Mouse (Mus musculus): ENCODE results near the gene Ptprd. TPM values are rescaled to one million over a fixed set of nuclear protein-coding genes. Genes with fewer than 3 reads are reported as not detected.

Ptprd gene
- polyA plus RNA-seq, 1 experiment from 2014 or later: 14.9 TPM

- Histone ChIP-seq H3K4me1 (ENCODE audit: insufficient read depth, low read depth, low read length) (no peaks in the 10 kb centered on the region), H3K36me3 (ENCODE audit: insufficient read depth, low read length) (no peaks in the 10 kb centered on the region), H3K4me3 (ENCODE audit: low read depth, low read length) (no peak overlapping the region), H3K9me3 (ENCODE audit: low read length) (no peaks in the 10 kb centered on the region), H3K27me3 (replicated peaks; ENCODE audit: insufficient read depth, low read length) (no peaks in the 10 kb centered on the region), H3K9ac (replicated peaks; ENCODE audit: low read depth) (no peak overlapping the region), H3K27ac (ENCODE audit: low read length) (no peak overlapping the region), H3K4me2 (replicated peaks; ENCODE audit: low read depth, low read length) (no peak overlapping the region)
- WGBS: 76% methylated on average over 3 of the region's 3 CpGs
- no peak for DNase-seq (ENCODE audit: low spot score)
- ATAC-seq: no peak
- TF ChIP-seq CTCF (IDR thresholded peaks at IDR 0.05) (no peak), EP300 (IDR thresholded peaks at IDR 0.05) (no peak)
These were observed 2073.9 kb downstream of the Ptprd start for GRCm38 (mm10) chr4:76137901-76138300.

DNA sequence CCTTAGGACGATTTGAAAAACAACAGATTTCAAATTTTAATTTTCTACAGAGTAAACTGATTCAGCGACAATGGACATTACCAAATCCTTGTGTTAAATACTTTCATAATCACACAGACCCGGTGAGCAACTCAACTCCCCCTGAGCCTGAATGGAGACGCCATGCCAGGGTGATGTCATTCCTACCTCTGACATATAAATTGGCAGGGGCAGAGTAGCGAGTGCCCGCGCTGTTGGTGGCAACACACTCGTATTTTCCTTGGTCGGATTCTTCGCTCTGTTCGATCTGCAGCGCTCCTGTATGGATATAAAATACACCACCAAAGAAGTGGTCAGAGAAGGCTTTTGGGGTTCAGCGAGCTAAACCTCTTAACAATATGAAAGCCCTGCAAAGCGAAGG is 2075.1 kb downstream of the Ptprd start:
- TF ChIP-seq EP300 (IDR thresholded peaks at IDR 0.05) (no peak), CTCF (IDR thresholded peaks at IDR 0.05) (no peak)
- H3K4me1 ChIP-seq (ENCODE audit: insufficient read depth, low read depth, low read length): no peaks in the 10 kb centered on the region
- no peak overlapping the region for H3K27ac ChIP-seq (ENCODE audit: low read length)
- no peaks in the 10 kb centered on the region for H3K9me3 ChIP-seq (ENCODE audit: low read length)
- no peaks in the 10 kb centered on the region for H3K36me3 ChIP-seq (ENCODE audit: insufficient read depth, low read length)
- 88% methylated on average over 14 of the region's 14 CpGs for WGBS
- H3K4me3 ChIP-seq (ENCODE audit: low read depth, low read length): no peak overlapping the region
- no peak overlapping the region for H3K4me2 ChIP-seq (replicated peaks; ENCODE audit: low read depth, low read length)
- DNase-seq (ENCODE audit: low spot score): no peak
- no peak for ATAC-seq
- no peak overlapping the region for H3K9ac ChIP-seq (replicated peaks; ENCODE audit: low read depth)
- H3K27me3 ChIP-seq (replicated peaks; ENCODE audit: insufficient read depth, low read length): no peaks in the 10 kb centered on the region

DNA sequence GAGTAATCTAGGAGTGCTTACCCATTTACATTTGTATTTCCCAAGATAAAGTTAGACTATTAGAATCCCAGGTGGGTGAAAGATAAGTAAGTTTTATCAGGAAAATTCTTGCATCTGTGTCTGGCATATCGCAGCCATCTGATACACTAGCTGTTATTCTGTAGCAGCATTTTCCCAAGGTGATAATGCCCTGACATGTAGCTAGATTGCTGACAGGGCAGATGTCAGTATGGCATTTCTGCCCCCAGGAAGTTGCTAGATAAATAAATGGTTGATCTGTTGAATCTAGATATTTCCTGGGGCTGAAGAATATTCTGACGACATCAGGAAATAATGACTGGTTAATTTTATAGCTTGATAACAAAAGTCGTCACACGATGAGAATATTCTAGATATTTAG is 2119.9 kb downstream of the Ptprd start:
- Histone ChIP-seq H3K9me3 (ENCODE audit: low read length) (no peaks in the 10 kb centered on the region), H3K27me3 (replicated peaks; ENCODE audit: insufficient read depth, low read length) (no peaks in the 10 kb centered on the region), H3K4me2 (replicated peaks; ENCODE audit: low read depth, low read length) (no peak overlapping the region), H3K4me3 (ENCODE audit: low read depth, low read length) (no peak overlapping the region), H3K36me3 (ENCODE audit: insufficient read depth, low read length) (no peaks in the 10 kb centered on the region), H3K27ac (ENCODE audit: low read length) (no peak overlapping the region), H3K4me1 (ENCODE audit: insufficient read depth, low read depth, low read length) (no peaks in the 10 kb centered on the region), H3K9ac (replicated peaks; ENCODE audit: low read depth) (no peak overlapping the region)
- DNase-seq (ENCODE audit: low spot score) (no peak), ATAC-seq (no peak)
- 77% methylated on average over 4 of the region's 4 CpGs for WGBS
- TF ChIP-seq EP300 (IDR thresholded peaks at IDR 0.05) (no peak), CTCF (IDR thresholded peaks at IDR 0.05) (no peak)

DNA sequence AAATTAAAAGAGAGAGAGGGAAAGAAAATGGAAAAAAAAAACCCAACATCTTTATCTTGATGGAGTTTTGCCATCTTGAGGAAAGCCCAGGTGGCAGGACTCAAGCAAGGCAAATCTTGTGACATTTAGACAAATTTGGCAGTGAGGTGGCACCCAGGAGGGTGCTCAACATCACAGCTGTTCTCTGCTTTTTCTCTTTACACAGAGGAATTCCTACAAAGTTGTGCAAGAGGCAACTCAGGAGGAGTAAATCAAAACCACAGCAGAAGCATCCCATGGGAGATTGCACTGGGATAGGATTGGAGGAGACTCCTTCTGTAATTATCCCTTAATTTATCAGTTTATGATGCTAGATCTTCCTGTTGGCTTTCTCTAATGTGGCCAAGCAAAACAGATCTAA is 2121.9 kb downstream of the Ptprd start:
- Histone ChIP-seq H3K36me3 (ENCODE audit: insufficient read depth, low read length) (no peaks in the 10 kb centered on the region), H3K4me2 (replicated peaks; ENCODE audit: low read depth, low read length) (no peak overlapping the region), H3K27ac (ENCODE audit: low read length) (no peak overlapping the region), H3K27me3 (replicated peaks; ENCODE audit: insufficient read depth, low read length) (no peaks in the 10 kb centered on the region), H3K4me1 (ENCODE audit: insufficient read depth, low read depth, low read length) (no peaks in the 10 kb centered on the region), H3K9ac (replicated peaks; ENCODE audit: low read depth) (no peak overlapping the region), H3K4me3 (ENCODE audit: low read depth, low read length) (no peak overlapping the region), H3K9me3 (ENCODE audit: low read length) (no peaks in the 10 kb centered on the region)
- no peak for ATAC-seq
- no peak for TF ChIP-seq CTCF (IDR thresholded peaks at IDR 0.05)
- DNase-seq (ENCODE audit: low spot score): no peak

DNA sequence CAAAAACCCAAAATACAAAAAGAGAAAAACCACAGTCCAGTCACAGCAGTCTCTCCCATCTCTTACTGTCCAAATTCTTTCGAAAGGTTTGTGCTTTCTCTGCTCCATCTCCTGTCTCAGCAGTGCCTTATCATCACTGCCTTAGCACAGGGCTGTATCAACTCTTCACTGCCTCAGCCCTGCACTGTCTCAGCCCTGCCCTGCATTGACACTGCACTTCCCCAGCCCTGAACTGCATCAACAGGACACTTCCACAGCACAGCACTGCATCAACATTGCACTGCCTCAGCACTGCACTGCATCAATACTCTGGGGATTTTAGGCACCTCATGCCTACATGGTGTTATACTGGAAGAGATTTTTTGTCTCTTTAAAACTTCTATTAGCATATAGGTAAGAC is 2135.7 kb downstream of the Ptprd start:
- TF ChIP-seq EP300 (IDR thresholded peaks at IDR 0.05) (no peak), CTCF (IDR thresholded peaks at IDR 0.05) (no peak)
- Histone ChIP-seq H3K36me3 (ENCODE audit: insufficient read depth, low read length) (no peaks in the 10 kb centered on the region), H3K27ac (ENCODE audit: low read length) (no peak overlapping the region), H3K9ac (replicated peaks; ENCODE audit: low read depth) (no peak overlapping the region), H3K27me3 (replicated peaks; ENCODE audit: insufficient read depth, low read length) (no peaks in the 10 kb centered on the region), H3K4me3 (ENCODE audit: low read depth, low read length) (no peak overlapping the region), H3K9me3 (ENCODE audit: low read length) (no peaks in the 10 kb centered on the region), H3K4me1 (ENCODE audit: insufficient read depth, low read depth, low read length) (no peaks in the 10 kb centered on the region), H3K4me2 (replicated peaks; ENCODE audit: low read depth, low read length) (no peak overlapping the region)
- no peak for DNase-seq (ENCODE audit: low spot score)
- no peak for ATAC-seq
- 95% methylated on average over 1 of the region's 1 CpGs for WGBS

- no peak for ATAC-seq
These were observed 2138.5 kb downstream of the Ptprd start for GRCm38 (mm10) chr4:76073286-76073685.

GRCm38 (mm10) chr4:76071720-76072119 is 2140.0 kb downstream of the Ptprd start:
- Histone ChIP-seq H3K9me3 (ENCODE audit: low read length) (no peaks in the 10 kb centered on the region), H3K9ac (replicated peaks; ENCODE audit: low read depth) (no peak overlapping the region), H3K4me1 (ENCODE audit: insufficient read depth, low read depth, low read length) (no peaks in the 10 kb centered on the region), H3K27ac (ENCODE audit: low read length) (no peak overlapping the region), H3K4me3 (ENCODE audit: low read depth, low read length) (no peak overlapping the region), H3K27me3 (replicated peaks; ENCODE audit: insufficient read depth, low read length) (no peaks in the 10 kb centered on the region), H3K36me3 (ENCODE audit: insufficient read depth, low read length) (no peaks in the 10 kb centered on the region), H3K4me2 (replicated peaks; ENCODE audit: low read depth, low read length) (no peak overlapping the region)
- ATAC-seq (no peak), DNase-seq (ENCODE audit: low spot score) (no peak)
- 84% methylated on average over 6 of the region's 6 CpGs for WGBS
- TF ChIP-seq EP300 (IDR thresholded peaks at IDR 0.05): no peak
- TF ChIP-seq CTCF (IDR thresholded peaks at IDR 0.05): no peak

More at GRCm38 (mm10) chr4:76073286-76073685, 2138.5 kb downstream of the Ptprd start:
- DNase-seq (ENCODE audit: low spot score): no peak
- no peak for TF ChIP-seq CTCF (IDR thresholded peaks at IDR 0.05)
- no peak for TF ChIP-seq EP300 (IDR thresholded peaks at IDR 0.05)
- Histone ChIP-seq H3K9ac (replicated peaks; ENCODE audit: low read depth) (no peak overlapping the region), H3K4me3 (ENCODE audit: low read depth, low read length) (no peak overlapping the region), H3K27ac (ENCODE audit: low read length) (no peak overlapping the region), H3K27me3 (replicated peaks; ENCODE audit: insufficient read depth, low read length) (no peaks in the 10 kb centered on the region), H3K4me1 (ENCODE audit: insufficient read depth, low read depth, low read length) (no peaks in the 10 kb centered on the region), H3K9me3 (ENCODE audit: low read length) (no peaks in the 10 kb centered on the region), H3K36me3 (ENCODE audit: insufficient read depth, low read length) (no peaks in the 10 kb centered on the region), H3K4me2 (replicated peaks; ENCODE audit: low read depth, low read length) (no peak overlapping the region)
- 85% methylated on average over 3 of the region's 3 CpGs for WGBS

Data from lung, postnatal 0 days (tissue).